Mouse (Mus musculus) effector memory CD4-positive, alpha-beta T cell, adult 7 months (primary cell): ENCODE data around the gene Vps53. TPM values are rescaled to one million over a fixed set of nuclear protein-coding genes. Genes with fewer than 3 reads are reported as not detected.

ENCODE experiments used
- polyA plus RNA-seq: library from polyadenylated mRNA; unstranded; fragments of 100-300 nt; shearing (Covaris generic); gene quantifications from one replicate; pipeline ENCODE4 v1.2.1, GENCODE M21; 2017

The Vps53 gene
- 37.0 TPM for polyA plus RNA-seq

DNA sequence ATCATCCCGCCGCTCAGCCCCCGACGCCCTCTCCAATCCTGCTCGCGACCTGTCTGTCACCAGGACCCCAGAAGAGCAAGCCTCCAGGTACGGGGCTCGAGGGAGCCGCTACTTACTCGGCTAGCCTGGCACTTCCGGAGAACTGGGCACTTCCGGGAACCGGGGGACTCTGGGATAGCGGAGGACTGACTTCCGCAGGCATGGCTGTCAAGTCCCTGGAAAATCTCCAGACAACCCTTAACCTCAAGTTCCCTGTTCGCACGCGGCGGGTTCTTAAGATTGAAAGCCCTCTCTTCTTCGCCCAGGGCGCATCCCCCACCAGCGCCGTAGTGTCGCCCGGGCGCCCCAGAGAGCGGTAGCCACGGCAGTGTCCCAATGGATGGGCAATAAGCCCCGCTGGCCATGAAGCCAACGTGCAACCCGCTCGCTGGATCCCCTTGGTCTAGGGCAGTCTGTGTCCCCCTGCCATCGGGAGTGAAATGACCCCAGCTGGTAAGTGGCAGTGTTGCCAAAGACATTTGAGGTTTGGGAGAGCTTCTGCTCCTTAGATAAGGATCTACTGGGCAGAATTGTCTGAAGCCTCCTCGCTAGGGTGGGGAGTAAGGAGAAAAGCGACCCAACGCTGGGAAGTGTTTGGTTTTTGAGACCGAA is at the start of gene Vps53, which contains the start of gene Fam57a:
Vps53 (minus strand) TSS at position 153 of the 651 bp plus-strand sequence.
Fam57a (plus strand) TSS at position 177 of the 651 bp plus-strand sequence.

GRCm38 (mm10) chr11:76217390-76217800 is 37.9 kb upstream of the Vps53 start, which contains the start of the genes Dbil5 and Gemin4:
TSS of gene Dbil5 (plus strand) at chr11:76217608.
TSS of gene Gemin4 (minus strand) at chr11:76217664.

DNA sequence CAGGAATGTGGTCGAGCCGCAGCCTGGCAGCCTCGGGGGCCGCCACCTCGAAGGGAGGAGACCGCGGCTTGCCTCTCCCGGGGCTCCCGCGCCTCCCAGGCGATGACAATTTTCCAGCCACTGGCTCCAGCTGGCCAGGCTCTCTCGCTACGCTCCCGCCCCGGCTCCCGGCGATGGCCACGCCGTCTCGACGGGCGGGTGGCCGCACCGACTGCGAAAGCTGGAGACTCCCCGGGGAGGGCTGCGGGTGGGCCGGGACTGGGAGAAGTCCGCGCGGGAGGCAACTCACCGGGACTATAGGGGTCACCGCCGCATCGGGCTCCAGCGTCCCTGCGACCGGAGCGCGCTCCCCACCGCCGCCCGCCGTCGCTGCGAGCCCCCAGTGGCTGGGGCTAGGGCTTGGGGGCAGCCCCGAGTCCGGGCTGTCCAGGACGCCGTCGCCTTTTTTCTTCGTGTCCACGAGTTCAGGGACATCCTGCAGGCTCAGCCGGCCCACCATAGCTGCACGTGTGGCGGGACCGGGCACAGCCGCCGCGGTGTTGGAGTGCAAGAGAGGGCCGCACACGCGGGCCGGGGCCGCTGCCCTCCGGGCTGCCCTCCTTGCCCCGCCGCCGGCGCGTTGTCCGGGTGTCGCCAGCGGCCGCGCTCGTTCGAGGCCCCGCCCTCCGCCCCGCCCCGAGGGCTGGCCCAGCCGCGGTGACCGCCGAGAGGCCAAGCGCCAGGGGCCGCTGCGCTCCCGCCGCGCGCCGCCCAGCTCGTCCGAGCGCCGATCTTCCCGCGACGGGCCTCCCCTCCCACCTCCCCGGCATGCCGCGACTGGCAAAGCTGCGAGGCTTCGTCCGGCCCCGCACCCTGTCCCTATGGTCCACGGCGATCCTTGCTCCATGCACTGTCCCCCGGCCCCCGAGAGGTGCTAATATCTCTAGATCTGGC is 152.0 kb downstream of the Vps53 start, which contains the start of gene Rflnb:
Rflnb (minus strand) TSS at position 644 of the 933 bp plus-strand sequence.

GRCm38 (mm10) chr11:75999440-76000155 is 179.8 kb downstream of the Vps53 start, which contains the start of gene 1700016K19Rik:
TSS of gene 1700016K19Rik (plus strand) at chr11:75999912.

Other genes starting within 250 kb of the Vps53 start
- 6.0 TPM for gene Rph3al, start 241.2 kb downstream of the Vps53 start, polyA plus RNA-seq
- not detected for gene 1700016K19Rik, start 179.7 kb downstream of the Vps53 start, polyA plus RNA-seq
- 59.6 TPM for gene Rflnb, start 151.9 kb downstream of the Vps53 start, polyA plus RNA-seq
- gene Fam57a, start within 50 bp of the Vps53 start, polyA plus RNA-seq = 2.0 TPM
- gene Dbil5, start 38.0 kb upstream of the Vps53 start, polyA plus RNA-seq = not detected
- gene Gemin4, start 38.0 kb upstream of the Vps53 start, polyA plus RNA-seq = 6.1 TPM
- 14.5 TPM for gene Mrm3, start 64.1 kb upstream of the Vps53 start, polyA plus RNA-seq
- 40.6 TPM for gene Glod4, start 64.1 kb upstream of the Vps53 start, polyA plus RNA-seq
- gene Nxn, start 219.5 kb upstream of the Vps53 start, polyA plus RNA-seq = 2.8 TPM
- 21.1 TPM for gene Timm22, start 227.3 kb upstream of the Vps53 start, polyA plus RNA-seq